Mouse (Mus musculus): ENCODE measurements around the gene Ubc. TPM values are rescaled to one million over a fixed set of nuclear protein-coding genes. Genes with fewer than 3 reads are reported as not detected.
A peak's percentile ranks its signal among the peaks of the same experiment; 100 is the strongest.

Gene Ubc
- total and polyA plus RNA-seq, 2 experiments from 2014 or later: 958 to 1,306 TPM

DNA sequence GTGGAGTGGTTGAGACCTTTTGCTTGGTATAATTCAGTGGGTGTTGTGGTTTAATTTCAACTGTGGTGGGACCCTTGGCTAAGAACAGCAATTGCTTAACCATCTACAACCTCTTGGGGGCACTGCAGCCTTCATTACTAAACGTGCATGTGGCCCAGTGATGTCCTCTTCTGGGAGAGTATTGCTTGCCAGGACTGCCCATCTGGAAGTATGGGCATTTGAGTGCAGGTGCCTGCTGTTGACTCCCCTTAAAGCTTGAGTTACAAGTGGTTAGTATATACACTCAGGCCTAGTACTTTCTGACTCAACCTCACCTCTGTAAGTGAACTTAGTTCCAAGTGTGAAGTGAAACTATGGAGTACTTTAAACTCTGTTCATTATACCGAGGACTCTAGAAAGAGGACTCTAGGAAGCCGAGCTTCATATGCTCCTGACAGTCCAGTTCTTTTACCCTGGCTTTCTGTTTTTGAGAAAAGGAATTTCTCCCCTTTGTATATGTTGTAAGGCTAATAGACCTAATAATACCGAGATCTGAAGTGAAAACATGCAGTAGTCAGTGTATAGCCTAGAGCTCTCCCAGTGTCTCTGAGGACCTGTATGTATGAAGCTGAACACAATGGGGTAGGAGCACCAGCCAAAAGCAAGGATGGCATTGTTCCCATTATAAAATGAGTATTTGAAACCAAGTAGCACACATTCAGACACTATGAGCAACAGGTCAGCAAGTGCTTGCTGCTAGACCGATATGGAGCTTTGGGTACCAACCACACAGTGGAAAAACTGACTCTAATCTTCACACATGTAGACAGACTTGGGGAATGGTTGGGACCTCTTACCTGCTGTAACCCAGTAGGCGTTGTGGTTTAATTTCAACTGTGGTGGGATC lies 7.1 kb downstream of the Ubc start:
- Histone ChIP-seq H3K9ac (replicated peaks; ENCODE audit: low read length, poor library complexity, severe bottlenecking) (no peak overlapping the region), H3K4me1 (ENCODE audit: insufficient read depth, low read length) (peaks cover 5% of the 10 kb centered on the region; the same call in 1 of the 2 replicates), H3K27me3 (ENCODE audit: insufficient read depth, low read length) (no peaks in the 10 kb centered on the region), H3K36me3 (ENCODE audit: insufficient read depth, low read length) (peaks cover 6% of the 10 kb centered on the region), H3K4me2 (ENCODE audit: low read depth, low read length, poor library complexity, severe bottlenecking) (no peak overlapping the region), H3K4me3 (ENCODE audit: low read depth, low read length) (no peak overlapping the region), H3K27ac (ENCODE audit: low read depth, low read length) (no peak overlapping the region), H3K9me3 (ENCODE audit: low read length) (no peaks in the 10 kb centered on the region)
- ATAC-seq (ENCODE audit: low FRiP score) (no peak), DNase-seq (ENCODE audit: low spot score) (peak; percentile 76)
- peak; percentile 75 for TF ChIP-seq CTCF (IDR thresholded peaks at IDR 0.05)
- 49% methylated on average over 6 of the region's 6 CpGs for WGBS

GRCm38 (mm10) chr5:125381954-125382672 lies 7.9 kb downstream of the Ubc start:
- H3K36me3 ChIP-seq (ENCODE audit: insufficient read depth, low read length): peaks cover 6% of the 10 kb centered on the region
- WGBS: 79% methylated on average over 5 of the region's 5 CpGs
- no peaks in the 10 kb centered on the region for H3K27me3 ChIP-seq (ENCODE audit: insufficient read depth, low read length)
- H3K9ac ChIP-seq (replicated peaks; ENCODE audit: low read length, poor library complexity, severe bottlenecking): no peak overlapping the region
- H3K27ac ChIP-seq (ENCODE audit: low read depth, low read length): no peak overlapping the region
- no peak overlapping the region for H3K4me3 ChIP-seq (ENCODE audit: low read depth, low read length)
- peaks cover 5% of the 10 kb centered on the region; the same call in 1 of the 2 replicates for H3K4me1 ChIP-seq (ENCODE audit: insufficient read depth, low read length)
- no peak overlapping the region for H3K4me2 ChIP-seq (ENCODE audit: low read depth, low read length, poor library complexity, severe bottlenecking)
- H3K9me3 ChIP-seq (ENCODE audit: low read length): no peaks in the 10 kb centered on the region
- DNase-seq (ENCODE audit: low spot score): no peak
- no peak for TF ChIP-seq CTCF (IDR thresholded peaks at IDR 0.05)
- no peak for ATAC-seq (ENCODE audit: low FRiP score)

DNA sequence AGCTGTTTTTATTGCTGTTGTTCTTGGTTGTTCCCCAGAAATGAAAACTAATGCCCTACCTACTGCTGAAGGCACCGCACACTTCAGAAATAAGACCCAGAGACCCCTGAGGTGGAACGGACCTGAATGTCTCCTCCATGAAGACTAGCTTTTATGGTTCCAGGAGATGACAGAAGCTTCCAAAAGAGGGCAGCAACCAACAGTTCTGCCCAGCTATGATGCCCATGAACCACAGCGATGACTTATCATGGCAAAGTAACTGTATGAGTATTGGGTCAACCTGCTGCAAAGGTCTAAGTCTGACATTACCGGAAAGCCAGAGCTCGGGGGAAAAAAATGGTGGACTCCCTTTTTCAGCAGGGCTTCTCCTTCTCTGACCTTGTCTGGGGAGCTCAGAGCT lies 11.1 kb downstream of the Ubc start:
- Histone ChIP-seq H3K9me3 (ENCODE audit: low read length) (no peaks in the 10 kb centered on the region), H3K4me2 (ENCODE audit: low read depth, low read length, poor library complexity, severe bottlenecking) (no peak overlapping the region), H3K9ac (replicated peaks; ENCODE audit: low read length, poor library complexity, severe bottlenecking) (no peak overlapping the region), H3K4me1 (ENCODE audit: insufficient read depth, low read length) (no peaks in the 10 kb centered on the region), H3K36me3 (ENCODE audit: insufficient read depth, low read length) (no peaks in the 10 kb centered on the region), H3K27ac (ENCODE audit: low read depth, low read length) (no peak overlapping the region), H3K4me3 (ENCODE audit: low read depth, low read length) (no peak overlapping the region), H3K27me3 (ENCODE audit: insufficient read depth, low read length) (no peaks in the 10 kb centered on the region)
- WGBS: 82% methylated on average over 5 of the region's 5 CpGs
- peak; percentile 32 for TF ChIP-seq CTCF (IDR thresholded peaks at IDR 0.05)
- DNase-seq (ENCODE audit: low spot score) (no peak), ATAC-seq (ENCODE audit: low FRiP score) (no peak)

- no peak for TF ChIP-seq CTCF (IDR thresholded peaks at IDR 0.05)
- no peaks in the 10 kb centered on the region for H3K36me3 ChIP-seq (ENCODE audit: insufficient read depth, low read length)
- ATAC-seq (ENCODE audit: low FRiP score): no peak
- DNase-seq (ENCODE audit: low spot score): no peak
- no peaks in the 10 kb centered on the region for H3K9me3 ChIP-seq (ENCODE audit: low read length)
- no peak overlapping the region for H3K9ac ChIP-seq (replicated peaks; ENCODE audit: low read length, poor library complexity, severe bottlenecking)
- WGBS: 67% methylated on average over 7 of the region's 7 CpGs
- H3K4me2 ChIP-seq (ENCODE audit: low read depth, low read length, poor library complexity, severe bottlenecking): no peak overlapping the region
- no peaks in the 10 kb centered on the region for H3K4me1 ChIP-seq (ENCODE audit: insufficient read depth, low read length)
- no peak overlapping the region for H3K4me3 ChIP-seq (ENCODE audit: low read depth, low read length)
- no peak overlapping the region for H3K27ac ChIP-seq (ENCODE audit: low read depth, low read length)
- no peaks in the 10 kb centered on the region for H3K27me3 ChIP-seq (ENCODE audit: insufficient read depth, low read length)
Measured at GRCm38 (mm10) chr5:125377214-125377613, 12.8 kb downstream of the Ubc start.

DNA sequence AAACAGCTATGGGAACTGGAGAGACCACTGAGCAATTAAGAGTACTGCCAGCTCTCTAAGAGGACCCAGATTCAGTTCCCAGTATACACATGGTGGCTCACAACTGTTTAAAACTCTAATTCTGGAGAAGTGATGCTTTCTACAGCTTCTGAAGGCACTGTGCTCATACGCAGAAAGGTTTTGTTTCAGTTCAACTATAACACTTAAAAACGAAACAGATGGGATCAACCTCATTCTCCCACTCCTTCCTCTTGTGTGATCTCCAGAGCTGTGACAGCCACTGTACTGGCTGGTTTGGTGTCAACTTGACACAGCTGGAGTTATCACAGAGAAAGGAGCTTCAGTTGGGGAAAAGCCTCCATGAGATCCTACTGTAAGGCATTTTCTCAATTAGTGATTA lies 14.1 kb downstream of the Ubc start:
- Histone ChIP-seq H3K36me3 (ENCODE audit: insufficient read depth, low read length) (no peaks in the 10 kb centered on the region), H3K9ac (replicated peaks; ENCODE audit: low read length, poor library complexity, severe bottlenecking) (no peak overlapping the region), H3K4me3 (ENCODE audit: low read depth, low read length) (no peak overlapping the region), H3K4me2 (ENCODE audit: low read depth, low read length, poor library complexity, severe bottlenecking) (no peak overlapping the region), H3K27ac (ENCODE audit: low read depth, low read length) (no peak overlapping the region), H3K27me3 (ENCODE audit: insufficient read depth, low read length) (no peaks in the 10 kb centered on the region), H3K4me1 (ENCODE audit: insufficient read depth, low read length) (no peaks in the 10 kb centered on the region), H3K9me3 (ENCODE audit: low read length) (no peaks in the 10 kb centered on the region)
- WGBS: 90% methylated on average over 2 of the region's 2 CpGs
- no peak for DNase-seq (ENCODE audit: low spot score)
- ATAC-seq (ENCODE audit: low FRiP score): no peak
- no peak for TF ChIP-seq CTCF (IDR thresholded peaks at IDR 0.05)

DNA sequence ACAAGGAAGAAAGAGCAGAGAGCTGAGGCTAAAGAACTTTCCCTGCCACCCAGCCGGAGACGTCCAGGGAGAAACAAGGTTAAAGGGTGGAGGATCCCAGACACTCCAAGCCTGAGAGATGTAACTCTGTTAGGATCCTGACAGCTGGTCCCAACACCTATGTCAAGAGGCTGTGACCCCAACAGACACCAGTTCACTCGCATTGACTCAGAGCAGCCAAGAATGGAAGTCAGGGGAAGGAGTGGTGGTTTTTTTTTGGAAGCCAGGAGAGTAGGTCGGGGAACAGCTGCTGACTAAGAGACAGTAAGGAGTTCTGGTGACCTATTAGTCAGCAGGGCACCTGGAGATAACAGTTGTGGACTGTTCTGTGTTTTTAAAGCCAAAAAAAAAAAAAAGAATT lies 18.0 kb downstream of the Ubc start:
- Histone ChIP-seq H3K4me3 (ENCODE audit: low read depth, low read length) (no peak overlapping the region), H3K4me1 (ENCODE audit: insufficient read depth, low read length) (no peaks in the 10 kb centered on the region), H3K27ac (ENCODE audit: low read depth, low read length) (no peak overlapping the region), H3K36me3 (ENCODE audit: insufficient read depth, low read length) (no peaks in the 10 kb centered on the region), H3K27me3 (ENCODE audit: insufficient read depth, low read length) (no peaks in the 10 kb centered on the region), H3K9me3 (ENCODE audit: low read length) (no peaks in the 10 kb centered on the region), H3K4me2 (ENCODE audit: low read depth, low read length, poor library complexity, severe bottlenecking) (no peak overlapping the region), H3K9ac (replicated peaks; ENCODE audit: low read length, poor library complexity, severe bottlenecking) (no peak overlapping the region)
- DNase-seq (ENCODE audit: low spot score): no peak
- WGBS: 93% methylated on average over 4 of the region's 4 CpGs
- ATAC-seq (ENCODE audit: low FRiP score): no peak
- TF ChIP-seq CTCF (IDR thresholded peaks at IDR 0.05): no peak
